Mouse (Mus musculus): ENCODE results near the gene Alg14. TPM values are rescaled to one million over a fixed set of nuclear protein-coding genes. Genes with fewer than 3 reads are reported as not detected.
A peak's percentile ranks its signal among the peaks of the same experiment; 100 is the strongest.

Alg14 gene
- polyA plus RNA-seq, 1 experiment from 2014 or later: 30.1 TPM

DNA sequence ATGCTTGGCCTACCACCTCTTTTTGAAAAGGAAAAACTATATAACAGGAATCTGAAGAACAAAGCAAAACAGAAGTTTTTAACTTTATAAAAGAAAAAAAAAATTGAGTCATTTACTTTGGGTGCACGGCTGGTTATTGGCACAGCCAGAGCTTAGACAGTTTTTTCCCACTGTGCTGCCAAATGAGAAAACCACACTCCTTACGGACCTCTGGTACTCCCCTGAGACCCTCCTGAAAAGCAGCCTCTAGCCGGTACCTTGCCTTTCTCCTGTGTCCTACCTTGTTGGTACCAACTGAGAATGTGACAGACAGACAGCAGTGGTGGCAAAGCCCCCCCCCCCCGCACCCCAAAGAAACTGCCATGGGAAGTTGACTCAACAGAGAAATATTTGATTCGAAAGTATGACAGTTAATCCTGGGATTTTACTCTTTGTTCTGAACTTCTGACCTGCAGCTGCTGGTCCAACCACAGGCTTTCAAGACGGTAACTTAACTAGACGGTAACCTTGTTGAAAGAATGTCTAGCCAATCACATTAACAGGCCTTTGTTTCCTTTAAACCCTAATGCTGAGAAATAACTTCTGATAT lies 84.1 kb downstream of the Alg14 start:
- no peaks in the 10 kb centered on the region for H3K9me3 ChIP-seq
- no peak overlapping the region for H3K4me3 ChIP-seq (replicated peaks)
- H3K27ac ChIP-seq: no peak overlapping the region
- H3K4me2 ChIP-seq: no peak overlapping the region
- ATAC-seq (ENCODE audit: low FRiP score): no peak
- H3K27me3 ChIP-seq: no peaks in the 10 kb centered on the region
- H3K36me3 ChIP-seq (replicated peaks): no peaks in the 10 kb centered on the region
- no peak overlapping the region for H3K9ac ChIP-seq
- 62% methylated on average over 7 of the region's 7 CpGs for WGBS
- peaks cover 2% of the 10 kb centered on the region; the same call in 1 of the 2 replicates for H3K4me1 ChIP-seq

DNA sequence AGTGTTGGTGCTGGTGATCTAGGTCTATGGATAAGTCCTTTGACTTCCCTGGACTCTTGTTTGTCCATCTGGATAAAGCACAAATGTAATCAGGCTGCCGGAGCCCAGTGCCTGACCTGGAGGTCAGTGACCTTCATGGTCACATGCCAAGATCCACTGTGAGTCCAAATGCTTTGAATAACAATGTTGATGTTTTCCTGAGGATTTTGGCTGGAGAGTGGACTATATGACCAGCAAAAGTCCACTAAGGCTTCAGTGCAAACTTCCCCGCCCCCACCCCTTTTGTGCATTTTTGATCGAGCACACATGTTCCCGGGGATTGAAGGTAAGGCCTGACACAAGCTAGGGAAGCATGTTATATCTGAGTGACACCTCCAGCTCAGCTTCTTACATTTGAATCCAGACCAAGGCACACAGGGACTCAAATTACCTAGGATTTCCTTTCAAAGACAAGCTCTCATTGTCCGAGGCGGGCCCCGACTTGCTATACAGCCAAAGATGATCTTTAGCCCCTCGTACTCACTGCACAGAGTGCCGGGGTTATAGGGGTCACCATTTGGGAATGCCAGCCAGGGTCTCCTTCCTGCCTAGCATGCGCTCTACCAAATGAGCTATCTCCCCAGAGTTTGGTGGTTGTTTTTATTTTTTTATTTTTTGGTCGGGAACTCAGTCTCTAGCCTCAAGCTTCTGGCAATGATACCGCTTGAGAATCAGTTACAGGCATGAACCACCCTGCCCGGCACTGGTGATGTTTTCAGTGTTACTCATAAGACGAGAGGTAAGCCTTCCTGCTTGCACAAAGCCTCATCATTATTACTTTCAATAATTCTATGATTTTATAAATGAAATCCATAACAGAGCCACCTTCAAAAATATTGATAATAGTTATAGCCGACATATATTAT lies 87.4 kb downstream of the Alg14 start:
- no peak overlapping the region for H3K27ac ChIP-seq
- no peaks in the 10 kb centered on the region for H3K9me3 ChIP-seq
- no peak for ATAC-seq (ENCODE audit: low FRiP score)
- no peak overlapping the region for H3K4me3 ChIP-seq (replicated peaks)
- H3K4me1 ChIP-seq: no peaks in the 10 kb centered on the region; the same call in 1 of the 2 replicates
- 51% methylated on average over 15 of the region's 15 CpGs for WGBS
- H3K36me3 ChIP-seq (replicated peaks): no peaks in the 10 kb centered on the region
- H3K27me3 ChIP-seq: no peaks in the 10 kb centered on the region
- H3K4me2 ChIP-seq: no peak overlapping the region
- H3K9ac ChIP-seq: no peak overlapping the region

DNA sequence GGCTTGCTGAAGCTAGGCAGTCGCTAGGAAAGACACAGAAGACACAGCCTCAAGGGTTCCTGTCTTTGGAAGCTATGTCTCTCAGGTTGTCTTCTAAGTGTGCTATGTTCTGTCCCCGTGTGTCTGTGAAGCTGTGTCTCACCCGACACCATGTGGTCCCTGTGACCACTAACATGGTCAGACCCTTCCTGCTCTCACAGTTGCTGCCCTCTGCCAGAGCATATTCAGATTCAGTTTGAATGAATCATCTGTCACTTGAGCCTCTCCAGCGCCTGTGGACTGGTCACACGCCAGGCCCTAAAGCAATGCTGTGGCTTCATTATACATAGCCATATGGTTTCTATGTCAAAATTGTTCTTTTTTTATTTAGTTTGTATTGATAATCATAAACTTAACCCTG lies 88.1 kb downstream of the Alg14 start:
- Histone ChIP-seq H3K9me3 (no peaks in the 10 kb centered on the region), H3K27ac (no peak overlapping the region), H3K27me3 (no peaks in the 10 kb centered on the region), H3K9ac (no peak overlapping the region), H3K4me1 (no peaks in the 10 kb centered on the region; the same call in 1 of the 2 replicates), H3K4me2 (no peak overlapping the region), H3K36me3 (replicated peaks) (no peaks in the 10 kb centered on the region), H3K4me3 (replicated peaks) (no peak overlapping the region)
- 88% methylated on average over 5 of the region's 5 CpGs for WGBS
- ATAC-seq (ENCODE audit: low FRiP score): no peak

DNA sequence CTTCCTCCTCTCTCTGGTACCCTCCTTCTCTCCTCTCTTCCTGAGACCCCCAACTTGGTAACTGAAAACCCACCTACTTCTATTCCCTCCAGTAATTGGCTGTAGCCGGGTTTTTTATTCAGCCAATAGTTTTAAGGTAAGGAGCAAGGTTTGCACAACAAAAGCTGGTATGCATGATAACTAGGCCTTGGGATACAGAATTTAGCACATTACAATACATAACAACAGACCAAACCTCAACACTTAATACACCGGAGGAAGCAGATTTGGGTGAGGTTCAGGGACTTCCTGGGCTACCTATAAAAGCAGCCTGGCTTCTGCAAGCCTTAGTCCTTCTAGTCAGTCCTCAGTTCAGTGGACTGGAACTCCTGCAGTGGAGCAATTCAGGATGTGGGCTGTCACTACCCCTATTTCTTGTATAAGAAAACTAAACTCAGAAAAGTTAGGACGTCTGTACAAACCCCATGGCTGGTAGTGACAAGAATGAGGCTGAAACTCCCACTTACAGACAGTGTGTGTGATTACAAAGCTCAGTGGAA lies 96.0 kb downstream of the Alg14 start:
- H3K4me3 ChIP-seq (replicated peaks): no peak overlapping the region
- H3K27me3 ChIP-seq: no peaks in the 10 kb centered on the region
- no peak overlapping the region for H3K4me2 ChIP-seq
- H3K36me3 ChIP-seq (replicated peaks): no peaks in the 10 kb centered on the region
- H3K27ac ChIP-seq: no peak overlapping the region
- no peaks in the 10 kb centered on the region for H3K9me3 ChIP-seq
- ATAC-seq (ENCODE audit: low FRiP score): no peak
- H3K4me1 ChIP-seq: peaks cover 14% of the 10 kb centered on the region
- no peak overlapping the region for H3K9ac ChIP-seq
- 79% methylated on average over 3 of the region's 3 CpGs for WGBS

DNA sequence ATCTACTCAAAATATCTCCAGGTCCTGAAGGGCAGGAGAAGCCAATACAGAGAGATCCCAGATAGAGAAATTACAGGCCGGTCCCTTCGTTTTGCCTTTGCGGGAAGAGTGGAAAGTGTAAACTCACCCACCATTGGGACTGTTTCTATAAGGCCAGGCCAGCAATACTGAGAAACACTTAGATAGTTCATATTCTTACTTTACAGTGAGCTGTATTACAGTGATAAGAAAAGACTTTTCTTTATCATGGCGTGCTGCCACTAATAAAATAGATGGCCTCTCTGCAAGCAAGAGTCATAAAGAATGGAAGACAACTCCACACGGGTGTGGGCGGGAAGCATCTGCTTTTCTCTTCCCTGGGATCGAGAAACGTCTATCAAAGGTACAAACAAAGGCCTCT lies 97.8 kb downstream of the Alg14 start:
- H3K4me1 ChIP-seq: peaks cover 14% of the 10 kb centered on the region
- no peaks in the 10 kb centered on the region for H3K27me3 ChIP-seq
- no peak overlapping the region for H3K9ac ChIP-seq
- 84% methylated on average over 8 of the region's 8 CpGs for WGBS
- H3K4me3 ChIP-seq (replicated peaks): no peak overlapping the region
- no peaks in the 10 kb centered on the region for H3K9me3 ChIP-seq
- H3K27ac ChIP-seq: no peak overlapping the region
- no peak for ATAC-seq (ENCODE audit: low FRiP score)
- H3K36me3 ChIP-seq (replicated peaks): no peaks in the 10 kb centered on the region
- H3K4me2 ChIP-seq: no peak overlapping the region

DNA sequence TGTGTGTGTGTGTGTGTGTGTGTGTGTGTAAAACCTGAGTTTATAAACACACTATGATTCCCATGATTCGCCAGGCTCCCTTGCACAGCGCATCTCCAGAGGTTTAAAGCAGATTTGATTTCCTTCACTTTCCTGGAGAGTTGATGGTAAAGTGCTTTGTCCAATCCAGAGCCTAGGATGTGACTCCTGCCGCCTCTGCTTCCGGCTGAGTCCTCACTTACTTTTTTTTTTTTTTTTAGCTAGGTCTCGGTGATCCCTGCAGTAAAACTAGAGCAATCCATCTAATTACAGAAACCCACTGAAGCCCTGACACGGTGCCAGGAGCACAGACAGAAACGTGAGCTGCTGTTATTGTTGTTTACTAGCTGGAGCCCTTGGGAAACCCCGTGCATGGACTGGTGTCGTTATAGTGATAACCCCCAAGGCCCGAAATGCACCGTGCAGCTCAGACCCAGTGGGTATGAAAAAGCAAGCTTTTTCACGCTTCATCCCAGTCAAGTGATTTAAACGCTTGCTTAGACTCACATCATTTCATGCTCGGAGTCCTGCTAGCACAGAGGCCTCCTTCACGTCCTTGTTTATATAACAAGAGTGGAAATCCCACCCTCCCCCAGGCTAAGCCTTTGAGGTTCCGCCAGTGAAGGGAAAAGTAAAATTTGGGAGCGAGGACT lies 98.4 kb downstream of the Alg14 start:
- Histone ChIP-seq H3K9ac (0 out of 2 replicates have a peak overlapping the region, but pooled peaks have one; percentile 2), H3K36me3 (replicated peaks) (no peaks in the 10 kb centered on the region), H3K4me1 (peaks cover 14% of the 10 kb centered on the region), H3K4me2 (peak overlapping the region; percentile 37), H3K27me3 (no peaks in the 10 kb centered on the region), H3K4me3 (replicated peaks) (no peak overlapping the region; the same call in 1 of the 2 replicates), H3K9me3 (no peaks in the 10 kb centered on the region), H3K27ac (peak overlapping the region; percentile 46; the same call in 1 of the 2 replicates)
- ATAC-seq (ENCODE audit: low FRiP score): peak; percentile 68
- 27% methylated on average over 17 of the region's 17 CpGs for WGBS

DNA sequence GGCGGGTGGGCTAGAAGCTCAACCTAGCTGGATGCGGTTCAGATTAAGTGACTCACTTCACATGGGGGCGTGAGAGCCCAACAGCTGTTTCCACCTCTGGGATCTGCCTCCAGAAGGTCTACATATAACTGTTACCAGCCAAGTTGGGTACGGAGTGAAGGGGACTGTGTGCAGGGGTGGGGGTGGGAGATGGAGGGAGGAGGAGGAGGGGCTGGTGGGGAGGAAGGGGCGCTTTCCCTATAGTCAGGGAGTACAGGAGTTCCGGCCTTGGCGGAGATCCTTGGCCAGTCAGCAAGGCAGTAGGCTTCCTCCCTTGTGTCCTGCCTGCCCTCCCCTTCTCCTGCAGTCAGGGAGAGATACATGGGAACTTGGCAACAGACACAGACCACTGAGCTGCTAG lies 99.2 kb downstream of the Alg14 start:
- H3K4me1 ChIP-seq: peaks cover 14% of the 10 kb centered on the region
- no peak overlapping the region for H3K9ac ChIP-seq
- no peaks in the 10 kb centered on the region for H3K36me3 ChIP-seq (replicated peaks)
- H3K27ac ChIP-seq: 0 out of 2 replicates have a peak overlapping the region, but pooled peaks have one; percentile 2
- no peak overlapping the region for H3K4me3 ChIP-seq (replicated peaks)
- 64% methylated on average over 7 of the region's 7 CpGs for WGBS
- no peaks in the 10 kb centered on the region for H3K27me3 ChIP-seq
- H3K9me3 ChIP-seq: no peaks in the 10 kb centered on the region
- no peak overlapping the region for H3K4me2 ChIP-seq
- 0 out of 2 replicates have a peak, but pooled peaks have one; percentile 53 for ATAC-seq (ENCODE audit: low FRiP score)

DNA sequence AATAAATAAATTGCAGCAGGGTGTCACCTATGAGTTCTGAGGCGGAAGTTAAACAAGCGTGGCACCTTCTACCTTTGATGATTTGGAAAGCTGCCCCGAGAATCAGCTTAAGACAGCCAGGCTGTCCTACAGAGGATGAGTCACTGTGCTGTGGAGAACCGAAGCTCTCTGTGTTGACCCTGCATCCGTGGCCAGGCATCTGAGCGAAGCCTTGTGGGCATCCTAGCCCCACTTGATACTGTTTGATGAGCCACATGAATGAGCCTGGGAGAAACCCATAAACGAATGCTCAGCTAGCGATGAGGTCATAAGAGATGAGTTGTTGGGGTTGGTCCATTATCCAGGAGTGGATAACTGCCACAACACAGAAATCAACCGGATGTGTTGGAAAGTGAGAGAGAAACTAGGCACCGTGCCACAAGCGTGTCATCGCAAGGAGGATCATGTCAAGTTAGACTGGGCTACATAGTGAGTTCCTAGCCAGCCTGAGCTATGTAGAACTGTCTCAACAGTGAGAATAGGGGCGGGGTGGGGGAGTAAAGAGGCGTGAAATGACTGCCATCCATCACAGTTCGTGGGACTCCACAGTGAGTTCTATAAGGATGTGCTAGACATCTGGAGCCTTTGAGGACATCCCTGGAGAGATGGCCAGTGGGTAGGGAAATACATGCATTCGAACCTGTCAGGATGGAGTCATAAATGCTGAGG lies 104.2 kb downstream of the Alg14 start:
- no peaks in the 10 kb centered on the region for H3K27me3 ChIP-seq
- H3K4me3 ChIP-seq (replicated peaks): no peak overlapping the region
- no peak overlapping the region for H3K9ac ChIP-seq
- H3K27ac ChIP-seq: no peak overlapping the region
- H3K4me2 ChIP-seq: no peak overlapping the region
- H3K4me1 ChIP-seq: peaks cover 2% of the 10 kb centered on the region
- no peaks in the 10 kb centered on the region for H3K9me3 ChIP-seq
- H3K36me3 ChIP-seq (replicated peaks): no peaks in the 10 kb centered on the region
- ATAC-seq (ENCODE audit: low FRiP score): no peak
- 89% methylated on average over 16 of the region's 16 CpGs for WGBS

DNA sequence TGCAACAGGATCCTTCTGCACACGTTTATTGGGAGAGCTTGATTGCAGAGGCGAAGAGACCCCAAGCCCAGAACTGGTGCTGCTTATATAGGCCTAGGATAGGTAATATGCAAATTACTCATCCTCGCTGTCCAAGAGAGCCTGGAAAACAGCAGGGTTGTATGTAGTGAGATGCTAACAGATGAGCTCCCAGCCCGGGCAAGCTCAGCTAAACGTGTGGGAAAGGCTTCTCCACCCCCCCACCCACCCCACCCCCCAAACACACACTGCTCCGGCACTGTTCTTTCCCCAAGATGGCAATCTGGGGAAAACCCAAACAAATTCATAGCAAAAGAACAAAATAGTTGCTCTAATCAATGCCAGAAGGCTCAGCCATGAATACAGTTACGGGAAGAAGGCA lies 105.0 kb downstream of the Alg14 start:
- WGBS: 76% methylated on average over 7 of the region's 7 CpGs
- Histone ChIP-seq H3K4me2 (no peak overlapping the region), H3K9me3 (no peaks in the 10 kb centered on the region), H3K27ac (no peak overlapping the region), H3K9ac (no peak overlapping the region), H3K36me3 (replicated peaks) (no peaks in the 10 kb centered on the region), H3K27me3 (no peaks in the 10 kb centered on the region), H3K4me1 (no peaks in the 10 kb centered on the region), H3K4me3 (replicated peaks) (no peak overlapping the region)
- ATAC-seq (ENCODE audit: low FRiP score): no peak

DNA sequence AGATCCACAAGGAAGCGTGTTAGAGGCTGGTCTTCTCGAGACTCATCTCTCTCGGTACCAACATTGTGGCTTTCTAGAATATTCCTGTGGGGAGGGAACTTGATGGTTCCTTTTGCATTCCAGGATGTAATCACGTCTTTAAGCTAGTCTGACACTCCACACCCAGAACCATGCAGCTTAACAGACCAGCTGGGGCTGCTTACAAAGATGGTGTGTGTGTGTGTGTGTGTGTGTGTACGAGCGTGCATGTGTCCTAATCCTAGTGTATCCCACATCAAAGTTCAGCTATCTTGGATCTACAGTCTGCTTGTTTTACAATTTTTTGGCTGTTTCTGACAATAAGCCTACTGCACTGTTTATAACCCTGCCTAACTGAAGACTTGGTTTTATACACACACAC lies 105.4 kb downstream of the Alg14 start:
- Histone ChIP-seq H3K4me1 (no peaks in the 10 kb centered on the region), H3K36me3 (replicated peaks) (no peaks in the 10 kb centered on the region), H3K9ac (no peak overlapping the region), H3K9me3 (no peaks in the 10 kb centered on the region), H3K27ac (no peak overlapping the region), H3K27me3 (no peaks in the 10 kb centered on the region), H3K4me2 (no peak overlapping the region), H3K4me3 (replicated peaks) (no peak overlapping the region)
- WGBS: 79% methylated on average over 6 of the region's 6 CpGs
- ATAC-seq (ENCODE audit: low FRiP score): no peak

DNA sequence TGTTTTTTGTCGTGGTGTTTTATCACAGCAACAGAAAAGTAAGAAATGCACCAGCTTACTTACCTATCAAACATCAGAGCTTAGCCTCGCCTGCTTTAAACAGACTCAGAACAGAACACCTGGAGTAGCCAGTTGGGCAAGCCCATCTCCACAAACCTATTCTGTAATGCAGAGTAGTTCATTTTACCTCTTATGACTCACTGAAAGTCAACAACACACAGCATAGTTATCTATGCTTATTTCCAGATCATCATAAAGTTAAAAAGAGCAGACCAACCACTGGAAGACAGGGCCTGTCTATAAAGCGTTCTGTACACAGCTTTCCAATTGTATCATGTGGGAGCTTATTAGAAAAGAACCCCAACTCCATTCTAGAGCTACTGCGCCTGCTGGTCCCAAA lies 109.8 kb downstream of the Alg14 start:
- no peak overlapping the region for H3K9ac ChIP-seq
- no peaks in the 10 kb centered on the region for H3K9me3 ChIP-seq
- ATAC-seq (ENCODE audit: low FRiP score): no peak
- no peak overlapping the region for H3K4me3 ChIP-seq (replicated peaks)
- no peaks in the 10 kb centered on the region for H3K27me3 ChIP-seq
- H3K4me1 ChIP-seq: no peaks in the 10 kb centered on the region
- no peak overlapping the region for H3K27ac ChIP-seq
- no peaks in the 10 kb centered on the region for H3K36me3 ChIP-seq (replicated peaks)
- WGBS: 88% methylated on average over 4 of the region's 4 CpGs
- no peak overlapping the region for H3K4me2 ChIP-seq

DNA sequence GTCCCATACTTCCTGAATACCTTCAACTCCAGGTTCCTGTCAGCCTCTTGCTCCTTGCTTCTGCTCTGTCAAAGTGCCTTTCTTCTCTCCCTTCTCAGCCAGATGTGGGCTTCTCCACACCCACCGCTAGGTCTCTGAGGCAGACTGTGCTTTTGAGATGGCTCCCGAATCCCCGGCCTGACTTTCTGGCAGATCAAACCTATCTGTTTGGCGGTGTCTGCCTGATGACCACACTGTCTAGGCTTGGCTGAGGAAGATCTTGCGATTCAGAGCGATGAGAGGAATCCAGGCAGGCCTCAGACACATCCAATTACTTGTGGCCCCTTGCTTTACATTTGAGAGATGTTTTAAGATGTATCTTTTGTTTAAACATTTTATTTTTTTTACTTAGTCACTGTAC lies 110.5 kb downstream of the Alg14 start:
- no peak overlapping the region for H3K9ac ChIP-seq
- no peak overlapping the region for H3K4me2 ChIP-seq
- H3K4me3 ChIP-seq (replicated peaks): no peak overlapping the region
- no peak overlapping the region for H3K27ac ChIP-seq
- H3K4me1 ChIP-seq: no peaks in the 10 kb centered on the region
- H3K36me3 ChIP-seq (replicated peaks): no peaks in the 10 kb centered on the region
- no peak for ATAC-seq (ENCODE audit: low FRiP score)
- H3K27me3 ChIP-seq: no peaks in the 10 kb centered on the region
- H3K9me3 ChIP-seq: no peaks in the 10 kb centered on the region
- WGBS: 84% methylated on average over 6 of the region's 6 CpGs

Measured in forebrain, embryonic 12.5 days (tissue).